Mouse (Mus musculus): Measurements from ENCODE around the gene St8sia6.

DNA sequence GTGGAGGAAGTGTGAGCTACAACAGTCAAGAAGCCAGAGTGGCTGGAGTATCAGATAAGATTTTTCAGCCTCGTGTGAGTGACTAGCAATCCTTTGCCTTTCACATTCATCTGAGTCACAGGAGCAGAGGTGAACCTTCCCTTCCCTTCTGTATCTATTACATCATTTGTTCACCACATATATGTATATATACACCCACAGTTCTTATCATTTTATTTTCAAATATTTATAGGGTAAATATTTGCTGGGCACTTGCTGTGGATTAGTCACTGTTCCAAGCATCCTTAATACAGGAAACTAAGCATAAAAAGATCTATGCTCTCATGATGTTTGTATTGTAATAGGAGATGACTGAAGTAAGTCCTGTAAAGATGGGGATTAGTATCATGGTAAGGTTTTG, 85.1 kb downstream of the St8sia6 start:
- no peak for TF ChIP-seq GATA1 (IDR thresholded peaks at IDR 0.05; ENCODE audit: low read length)
- TF ChIP-seq TAL1 (IDR thresholded peaks at IDR 0.05; ENCODE audit: low read length), result no peak
